Mouse (Mus musculus) heart, postnatal 0 days (tissue): ENCODE measurements at regions not wholly inside any gene's neighbourhood (a gene's known extent, or its start where the extent isn't known, plus 50 kb on each side); places are given as distances from the start of the nearest gene placed in this dataset.
A peak's percentile ranks its signal among the peaks of the same experiment; 100 is the strongest.

ENCODE experiments used
- ATAC-seq: fragments of 200-750 bp; cut with Nextera tagmentation; 2 replicates; pipeline ENCODE4 v1.8.0; 2017; ENCODE audit warnings: low read depth, moderate number of reproducible peaks, moderate library complexity; ENCODE audit not compliant: insufficient read depth
- DNase-seq: peaks from one replicate; pipeline ENCODE4 v3.0.0-alpha.2; 2016; ENCODE audit warnings: low spot score
- H3K27ac ChIP-seq: fragments of 300-500 bp; sonication (generic); 2 replicates; pipeline ENCODE4 v1.5.1; 2014; ENCODE audit warnings: low read depth, mild to moderate bottlenecking
- H3K27me3 ChIP-seq: fragments of 300-500 bp; sonication (generic); 2 replicates; pipeline ENCODE4 v1.6.1; 2014; ENCODE audit warnings: low read length, mixed read lengths; ENCODE audit not compliant: control insufficient read depth, insufficient read depth
- H3K36me3 ChIP-seq: fragments of 300-500 bp; sonication (generic); replicated peaks from 2 replicates; pipeline ENCODE4 v1.6.1; 2014; ENCODE audit warnings: low read length, mixed read lengths; ENCODE audit not compliant: control insufficient read depth, insufficient read depth
- H3K4me1 ChIP-seq: fragments of 300-500 bp; sonication (generic); 2 replicates; pipeline ENCODE4 v1.6.1; 2014; ENCODE audit warnings: antibody characterized with exemption; ENCODE audit not compliant: control insufficient read depth, insufficient read depth
- H3K4me2 ChIP-seq: fragments of 300-500 bp; sonication (generic); 2 replicates; pipeline ENCODE4 v1.6.1; 2014; ENCODE audit warnings: low read depth, mild to moderate bottlenecking, low read length, moderate library complexity
- H3K4me3 ChIP-seq: fragments of 300-500 bp; sonication (generic); 2 replicates; pipeline ENCODE4 v1.5.1; 2014; ENCODE audit warnings: low read depth, low read length
- H3K9ac ChIP-seq: fragments of 300-500 bp; sonication (generic); replicated peaks from 2 replicates; pipeline ENCODE4 v1.6.1; 2014; ENCODE audit warnings: low read depth, low read length, mixed read lengths
- H3K9me3 ChIP-seq: fragments of 300-500 bp; sonication (generic); replicated peaks from 2 replicates; pipeline ENCODE4 v1.6.1; 2016; ENCODE audit warnings: low read length; ENCODE audit not compliant: control insufficient read depth
- CTCF ChIP-seq: IDR thresholded peaks from 2 replicates; pipeline ENCODE4 v1.5.1; 2016; ENCODE audit warnings: antibody characterized with exemption, control low read depth, low read depth
- EP300 ChIP-seq: IDR thresholded peaks from 2 replicates; pipeline ENCODE4 v1.6.1; 2016; ENCODE audit warnings: antibody characterized with exemption, low read depth
- WGBS: fragments of 180-500 bp; shearing (Covaris S2); extraction: QIAGEN DNeasy Blood & Tissue Kit; methylation state at CpG from one replicate; pipeline ENCODE4 v1.1.7; 2014; 5-methylcytosine and 5-hydroxymethylcytosine counted together

- 52% methylated on average over 4 of the region's 4 CpGs for WGBS
- no peaks in the 10 kb centered on the region for H3K27me3 ChIP-seq
Observed at GRCm38 (mm10) chr2:178744617-178745016, 314.3 kb downstream of the Cdh26 start.

GRCm38 (mm10) chr2:178745296-178746015 lies 315.1 kb downstream of the Cdh26 start:
- no peaks in the 10 kb centered on the region for H3K36me3 ChIP-seq
- no peak overlapping the region for H3K4me3 ChIP-seq
- no peak overlapping the region for H3K4me2 ChIP-seq
- no peaks in the 10 kb centered on the region for H3K4me1 ChIP-seq
- no peak overlapping the region for H3K9ac ChIP-seq
- H3K27ac ChIP-seq: no peak overlapping the region
- no peak for ATAC-seq
- WGBS: 71% methylated on average over 14 of the region's 14 CpGs
- no peak for DNase-seq
- no peaks in the 10 kb centered on the region for H3K9me3 ChIP-seq
- no peaks in the 10 kb centered on the region for H3K27me3 ChIP-seq
- TF ChIP-seq CTCF: no peak
- no peak for TF ChIP-seq EP300

More at GRCm38 (mm10) chr2:178744617-178745016, 314.3 kb downstream of the Cdh26 start:
- H3K4me2 ChIP-seq: no peak overlapping the region
- H3K36me3 ChIP-seq: no peaks in the 10 kb centered on the region
- H3K27ac ChIP-seq: no peak overlapping the region
- ATAC-seq: no peak
- no peaks in the 10 kb centered on the region for H3K9me3 ChIP-seq
- H3K4me3 ChIP-seq: no peak overlapping the region
- no peak for TF ChIP-seq EP300
- no peak overlapping the region for H3K9ac ChIP-seq
- DNase-seq: no peak
- H3K4me1 ChIP-seq: no peaks in the 10 kb centered on the region

GRCm38 (mm10) chr2:178751247-178751646 lies 320.9 kb downstream of the Cdh26 start:
- H3K36me3 ChIP-seq: no peaks in the 10 kb centered on the region
- TF ChIP-seq EP300: no peak
- no peak; the same call in 1 of the 2 replicates for TF ChIP-seq CTCF
- no peaks in the 10 kb centered on the region for H3K9me3 ChIP-seq
- no peak overlapping the region for H3K27ac ChIP-seq
- H3K27me3 ChIP-seq: no peaks in the 10 kb centered on the region
- ATAC-seq (no peak), DNase-seq (no peak)
- H3K4me1 ChIP-seq: no peaks in the 10 kb centered on the region
- no peak overlapping the region for H3K9ac ChIP-seq
- no peak overlapping the region for H3K4me2 ChIP-seq
- 77% methylated on average over 1 of the region's 1 CpGs for WGBS
- H3K4me3 ChIP-seq: no peak overlapping the region

GRCm38 (mm10) chr2:178758366-178758765 lies 328.0 kb downstream of the Cdh26 start:
- Histone ChIP-seq H3K9me3 (no peaks in the 10 kb centered on the region), H3K27me3 (no peaks in the 10 kb centered on the region), H3K27ac (no peak overlapping the region), H3K4me2 (no peak overlapping the region), H3K9ac (no peak overlapping the region), H3K36me3 (no peaks in the 10 kb centered on the region), H3K4me3 (no peak overlapping the region), H3K4me1 (no peaks in the 10 kb centered on the region)
- no peak for TF ChIP-seq EP300
- TF ChIP-seq CTCF: peak; percentile 83
- DNase-seq: peak; percentile 58
- WGBS: 5% methylated on average over 2 of the region's 2 CpGs
- ATAC-seq: no peak

DNA sequence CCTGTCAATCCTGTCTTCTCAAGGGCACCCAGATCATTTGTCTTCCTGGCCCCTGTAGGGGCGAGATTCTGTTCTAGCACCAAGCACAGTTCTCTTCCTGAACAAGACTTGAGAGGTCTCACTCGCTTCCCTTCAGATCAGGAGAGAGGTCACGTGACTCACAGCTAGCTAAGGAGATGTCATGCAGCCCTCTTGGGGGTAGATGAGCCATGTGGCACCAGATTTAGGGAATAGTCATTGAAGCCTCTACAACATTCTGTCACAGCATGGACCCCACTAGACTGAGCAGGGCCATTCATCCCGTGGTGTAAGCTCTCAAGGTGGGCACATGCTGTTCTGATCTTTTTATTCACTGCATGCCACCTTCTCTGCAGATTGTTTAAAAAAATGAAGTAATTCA lies 338.2 kb downstream of the Cdh26 start:
- Histone ChIP-seq H3K9me3 (no peaks in the 10 kb centered on the region), H3K27ac (no peak overlapping the region), H3K36me3 (no peaks in the 10 kb centered on the region), H3K4me3 (no peak overlapping the region), H3K4me1 (0 out of 2 replicates have a peak, but pooled peaks cover 4% of the 10 kb centered on the region), H3K4me2 (no peak overlapping the region), H3K27me3 (no peaks in the 10 kb centered on the region), H3K9ac (no peak overlapping the region)
- 47% methylated on average over 4 of the region's 4 CpGs for WGBS
- TF ChIP-seq EP300 (no peak), CTCF (no peak)
- DNase-seq (no peak), ATAC-seq (no peak)

- ATAC-seq (no peak), DNase-seq (no peak)
- Histone ChIP-seq H3K36me3 (no peaks in the 10 kb centered on the region), H3K4me3 (no peak overlapping the region), H3K4me2 (no peak overlapping the region), H3K4me1 (0 out of 2 replicates have a peak, but pooled peaks cover 4% of the 10 kb centered on the region), H3K9me3 (no peaks in the 10 kb centered on the region), H3K27ac (no peak overlapping the region), H3K27me3 (no peaks in the 10 kb centered on the region), H3K9ac (no peak overlapping the region)
- 83% methylated on average over 4 of the region's 4 CpGs for WGBS
- TF ChIP-seq CTCF: no peak
- no peak for TF ChIP-seq EP300
Observed at GRCm38 (mm10) chr2:178769001-178769400, 338.7 kb downstream of the Cdh26 start.
